Mouse (Mus musculus): ENCODE results near the gene Mrpl20.

Mrpl20 gene

DNA sequence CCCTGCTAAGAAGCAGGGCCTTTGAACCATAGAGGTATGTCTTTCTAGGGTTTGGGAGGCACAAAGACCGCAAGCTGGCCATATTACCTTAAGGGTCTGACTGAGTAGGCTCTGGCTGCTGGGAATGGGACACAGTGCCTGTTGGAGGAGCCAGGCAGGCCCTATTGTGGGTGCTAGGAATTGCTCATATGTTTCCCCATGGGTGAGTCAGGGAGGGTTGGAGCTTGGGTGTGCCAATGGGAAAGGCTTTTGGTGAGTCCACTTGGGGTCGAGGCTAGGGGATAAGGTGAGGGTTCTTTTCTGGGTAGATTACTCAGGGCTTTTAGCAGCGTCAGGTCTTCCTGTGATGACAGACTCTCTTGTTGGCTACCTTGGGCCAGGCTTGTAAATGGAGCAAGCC is 48.7 kb downstream of the Mrpl20 start:
- DNase-seq (ENCODE audit: extremely low read depth, low read depth, low spot score) = no peak

DNA sequence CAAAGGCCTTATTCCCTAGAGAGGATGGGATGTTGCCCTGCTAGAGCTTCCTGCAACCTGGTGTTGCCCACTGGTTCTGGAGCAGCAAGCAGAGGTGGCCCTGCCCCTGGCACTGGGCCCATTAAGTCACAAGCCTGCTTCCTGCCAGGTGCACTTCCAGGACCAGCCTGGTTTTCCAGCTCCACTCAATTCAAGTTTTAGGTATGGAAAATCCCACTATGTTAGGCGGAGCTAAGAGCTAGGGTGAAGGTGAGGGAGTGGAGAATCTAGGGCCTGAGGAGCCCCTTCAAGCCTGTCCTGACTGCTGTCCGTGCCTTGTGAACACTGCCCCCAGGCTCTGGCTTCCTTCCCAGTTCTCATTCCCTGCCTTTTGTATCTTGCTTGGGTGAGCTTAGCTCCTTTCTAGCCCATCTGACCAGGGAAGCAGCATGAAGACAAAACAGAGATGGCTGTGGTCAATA is 49.3 kb downstream of the Mrpl20 start:
- DNase-seq (ENCODE audit: extremely low read depth, low read depth, low spot score) = no peak

DNA sequence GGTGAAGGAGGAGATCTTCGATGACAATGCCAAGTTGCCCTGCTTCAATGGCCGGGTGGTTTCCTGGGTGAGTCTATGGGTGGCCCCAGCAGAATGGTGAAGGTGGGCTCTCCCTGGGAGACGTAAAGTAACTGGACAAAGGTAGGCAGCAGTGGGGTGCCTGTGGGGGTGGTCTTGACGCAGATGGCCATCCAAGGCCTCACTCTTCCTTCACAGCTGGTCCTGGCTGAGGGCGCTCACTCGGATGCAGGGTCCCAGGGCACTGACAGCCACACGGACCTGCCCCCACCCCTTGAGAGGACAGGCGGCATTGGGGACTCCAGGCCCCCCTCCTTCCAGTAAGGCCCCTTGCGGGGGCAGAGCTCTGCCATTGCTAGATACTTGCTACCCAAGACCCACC is 50.7 kb downstream of the Mrpl20 start:
- DNase-seq (ENCODE audit: extremely low read depth, low read depth, low spot score) = no peak

DNA sequence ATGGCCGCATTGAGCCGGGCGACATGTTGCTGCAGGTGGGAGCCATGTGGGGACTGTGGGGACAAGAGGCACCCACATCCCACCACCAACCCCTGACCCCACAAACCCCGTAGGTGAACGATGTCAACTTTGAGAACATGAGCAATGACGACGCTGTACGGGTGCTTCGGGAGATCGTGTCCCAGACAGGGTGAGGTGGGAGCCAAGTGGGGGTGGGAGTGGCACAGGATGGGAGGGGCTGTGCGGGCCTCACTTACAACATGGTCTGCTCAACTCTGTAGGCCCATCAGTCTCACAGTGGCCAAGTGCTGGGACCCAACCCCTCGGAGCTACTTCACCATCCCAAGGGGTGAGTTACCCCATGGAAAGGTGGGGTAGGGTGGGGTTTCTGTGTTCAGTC is 52.3 kb downstream of the Mrpl20 start:
- no peak for DNase-seq (ENCODE audit: extremely low read depth, low read depth, low spot score)

DNA sequence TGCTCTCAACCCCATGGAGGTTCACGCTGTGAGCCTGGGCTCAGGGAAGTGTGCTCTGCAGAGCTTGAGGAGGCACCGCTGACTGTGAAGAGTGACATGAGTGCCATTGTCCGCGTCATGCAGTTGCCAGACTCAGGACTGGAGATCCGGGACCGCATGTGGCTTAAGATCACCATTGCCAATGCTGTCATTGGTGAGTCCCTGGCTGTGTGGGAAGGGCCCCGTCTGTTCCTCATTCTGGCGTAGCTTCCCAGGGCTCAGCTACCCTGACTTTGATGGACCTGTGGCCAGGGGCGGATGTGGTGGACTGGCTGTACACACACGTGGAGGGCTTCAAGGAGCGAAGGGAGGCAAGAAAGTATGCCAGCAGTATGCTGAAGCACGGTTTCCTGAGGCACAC is 53.4 kb downstream of the Mrpl20 start:
- no peak for DNase-seq (ENCODE audit: extremely low read depth, low read depth, low spot score)

DNA sequence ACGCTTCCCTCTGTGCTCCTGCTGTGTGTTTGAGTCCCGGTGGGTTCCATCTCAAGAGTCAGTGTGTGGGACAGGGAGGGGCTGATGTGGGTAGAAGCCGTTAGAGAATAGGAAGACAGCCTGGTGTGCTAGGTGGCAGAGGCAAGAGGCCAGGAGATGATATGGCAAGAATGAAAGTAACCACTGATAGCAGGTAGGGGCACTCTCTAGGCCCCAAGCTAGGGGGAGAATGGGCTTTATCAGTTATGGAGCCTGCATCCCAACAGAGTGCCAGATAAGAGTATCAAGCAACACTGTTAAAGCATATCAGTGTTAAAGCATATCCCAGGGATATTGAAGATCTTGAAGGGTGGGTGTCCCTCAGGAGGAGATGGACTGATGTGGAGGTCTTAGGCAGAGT is 54.2 kb downstream of the Mrpl20 start:
- no peak for DNase-seq (ENCODE audit: extremely low read depth, low read depth, low spot score)

DNA sequence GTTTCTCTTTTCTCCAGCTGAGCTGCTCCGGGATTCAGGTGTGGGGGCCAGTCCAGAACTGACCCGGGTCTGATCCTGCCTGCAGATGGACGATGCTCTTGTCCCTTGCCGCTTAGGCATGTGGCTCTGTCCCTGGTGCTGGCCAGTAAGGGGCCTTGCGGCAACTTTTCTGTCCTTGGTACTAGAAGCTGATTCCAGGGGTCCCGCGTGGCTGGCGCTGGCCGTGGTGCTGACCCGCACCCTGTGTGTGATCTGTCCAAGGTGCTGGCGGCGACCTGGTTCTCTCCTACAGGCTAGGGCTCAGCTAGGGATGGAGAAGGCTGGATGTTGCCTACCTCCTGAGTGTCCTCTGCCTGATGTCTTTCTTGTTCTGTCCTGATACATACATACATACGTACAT is 56.6 kb downstream of the Mrpl20 start:
- no peak for DNase-seq (ENCODE audit: extremely low read depth, low read depth, low spot score)
